Mouse (Mus musculus) kidney, adult 9 months (tissue): Measurements from ENCODE around the gene Tex52.
A peak's percentile ranks its signal among the peaks of the same experiment; 100 is the strongest.
"Not testable (repeated sequence)": the region's sequence is repeated elsewhere in the genome, so short reads cannot be mapped to it uniquely, and the experiment has no call there.

Experiments
- DNase-seq: peaks from one replicate; pipeline ENCODE4 v3.0.0; 2022

Gene Tex52

DNA sequence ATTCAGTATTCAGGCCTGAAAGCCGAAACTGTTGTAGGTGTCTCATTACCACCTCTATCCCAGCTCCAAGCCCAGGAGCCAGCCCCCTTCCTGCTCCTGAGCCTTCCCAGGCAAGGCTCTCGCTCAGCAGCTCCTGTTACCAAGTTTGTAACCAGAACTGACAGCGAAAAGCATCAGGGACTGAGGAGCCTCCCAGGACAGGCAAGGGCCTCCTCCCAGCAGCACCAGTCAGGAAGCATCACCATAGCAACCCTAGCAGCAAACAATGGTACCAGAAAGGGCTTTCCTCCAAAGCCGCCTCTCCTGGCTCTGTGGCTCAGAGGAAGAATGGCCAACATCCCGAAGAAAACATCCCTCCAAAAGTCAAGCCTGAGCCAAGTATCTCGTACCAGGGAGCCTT, at the start of gene Tex52, which contains the start of gene Gm44596:
Gene Tex52, plus strand, starts transcription at position 265 of the 400 bp plus-strand sequence.
Gene Gm44596, plus strand, starts transcription at position 312 of the 400 bp plus-strand sequence.
- peak; percentile 29 for DNase-seq

DNA sequence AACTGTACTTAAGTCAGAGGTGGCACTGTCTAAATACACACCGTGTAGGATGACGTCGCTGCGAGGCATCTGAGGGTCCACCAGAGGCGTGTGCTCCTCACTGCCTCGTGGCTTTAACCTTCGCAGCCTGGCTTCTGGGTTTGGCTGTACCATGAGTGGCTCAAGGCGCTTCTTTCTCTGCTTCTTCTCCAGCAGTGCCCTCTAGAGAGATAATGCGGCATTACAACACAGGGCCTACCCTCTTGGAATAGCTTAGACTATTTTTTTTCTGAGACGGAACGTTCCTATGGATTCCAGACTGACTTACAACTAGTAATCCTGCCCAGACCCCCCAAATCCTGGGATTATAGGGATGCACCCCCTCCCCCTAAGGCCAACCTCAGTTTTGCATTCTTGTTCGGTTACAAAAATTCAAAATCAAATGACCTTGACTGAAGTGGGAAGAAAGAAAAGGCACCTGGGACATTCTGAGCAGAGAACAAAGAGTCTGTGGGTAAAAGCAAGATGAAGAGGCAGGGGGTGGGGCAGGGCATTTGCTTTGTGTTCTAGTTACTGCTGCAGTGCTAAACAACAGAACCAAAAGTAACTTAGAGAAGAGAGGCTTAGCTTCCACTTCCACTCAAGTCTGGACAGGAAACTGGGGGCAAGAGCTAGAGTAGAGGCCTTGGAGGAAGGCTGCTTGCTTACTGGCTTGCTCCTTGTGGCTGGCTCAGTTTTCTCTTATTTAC, 40.7 kb upstream of the Tex52 start:
- DNase-seq = peak; percentile 71

DNA sequence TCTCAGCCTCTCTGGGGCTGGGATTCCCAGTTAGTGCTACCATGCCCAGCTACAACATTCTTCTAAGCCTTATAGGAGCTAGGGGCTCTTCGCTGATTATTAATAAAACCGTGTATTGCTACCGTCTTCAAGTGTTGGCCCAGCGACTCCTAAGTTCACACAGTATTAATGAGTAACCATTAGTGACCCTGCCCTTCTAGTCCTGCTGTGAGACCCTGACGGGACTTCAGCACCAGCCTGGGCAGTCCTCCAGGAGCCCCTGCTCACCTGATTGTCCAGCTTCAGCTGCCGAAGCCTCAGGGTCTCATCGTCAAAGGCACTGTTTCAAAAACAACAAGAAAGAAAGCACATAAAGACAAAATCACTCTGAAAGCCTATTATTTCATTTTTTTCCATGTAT, 37.8 kb upstream of the Tex52 start:
- DNase-seq = peak; percentile 67

DNA sequence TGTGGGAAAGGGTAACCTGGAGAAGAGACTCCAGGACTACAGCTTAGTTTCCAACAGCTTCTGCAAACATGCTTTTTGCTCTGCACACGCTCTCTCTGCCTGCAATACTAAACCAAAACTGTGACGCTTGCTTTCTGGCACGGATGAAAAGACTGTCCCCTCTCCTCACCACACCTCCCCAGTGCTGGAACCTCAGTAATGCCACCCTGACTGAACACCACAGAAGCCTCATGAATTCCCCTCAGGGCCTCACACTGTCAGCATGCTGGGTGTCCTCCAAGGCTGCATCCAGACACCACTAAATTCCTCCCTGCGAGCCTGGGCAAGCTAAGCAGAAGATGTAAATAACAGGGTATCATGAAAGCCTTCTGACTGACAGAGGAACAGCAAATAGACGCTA, 36.4 kb upstream of the Tex52 start:
- no peak for DNase-seq

DNA sequence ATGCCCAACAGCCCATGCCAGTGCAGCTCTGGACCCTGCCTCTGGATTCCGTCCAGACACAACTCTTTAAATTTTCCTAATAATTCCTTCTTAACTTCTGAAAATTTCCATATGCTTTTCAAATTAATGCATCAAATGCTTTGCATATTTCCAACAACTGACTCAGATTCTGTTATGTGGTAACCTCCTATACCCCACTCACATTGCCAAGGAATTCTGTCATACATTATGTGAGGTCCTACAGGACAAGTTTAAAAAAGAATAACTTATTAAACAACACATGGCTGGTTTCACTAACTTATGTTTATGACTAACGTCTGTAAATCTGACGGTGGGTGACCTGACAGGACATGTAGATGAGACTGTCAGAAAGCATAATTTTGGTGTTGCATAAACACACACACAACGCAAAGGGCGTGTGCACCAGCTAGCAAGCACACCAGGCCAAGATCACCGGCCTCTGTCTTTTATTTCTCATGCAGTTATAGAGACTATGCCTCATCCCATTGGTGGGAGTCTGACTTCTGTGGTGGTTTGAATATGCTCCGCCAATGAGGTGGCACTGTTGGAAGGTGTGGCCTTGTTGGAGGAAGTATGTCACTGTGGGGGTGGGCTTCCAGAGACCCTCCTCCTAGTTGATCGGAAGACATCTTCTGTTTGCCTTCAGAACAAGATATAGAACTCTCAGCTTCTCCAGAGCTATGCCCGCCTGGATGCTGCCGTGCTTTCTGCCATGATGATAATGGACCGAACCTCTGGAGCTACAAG, 33.1 kb upstream of the Tex52 start:
- DNase-seq = no peak

DNA sequence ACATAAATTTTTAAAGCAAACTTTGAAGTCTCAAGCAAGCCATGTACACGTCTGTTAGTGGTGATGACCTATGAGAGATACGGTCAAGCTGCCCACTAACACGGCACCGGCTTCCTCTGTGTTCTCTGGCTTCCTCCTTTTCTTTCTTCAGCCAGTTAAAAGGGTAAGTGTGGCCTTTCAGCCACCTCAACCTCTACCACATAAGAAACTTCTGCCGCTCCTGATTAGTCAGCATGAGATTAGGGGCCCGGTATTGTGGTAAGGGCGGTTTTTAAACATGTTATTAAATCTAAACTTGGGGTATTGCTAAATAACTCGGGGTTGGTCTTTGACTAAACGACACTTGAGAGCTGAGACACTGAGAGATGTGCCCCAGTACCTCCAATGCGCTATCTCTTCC, 29.6 kb upstream of the Tex52 start:
- no peak for DNase-seq

DNA sequence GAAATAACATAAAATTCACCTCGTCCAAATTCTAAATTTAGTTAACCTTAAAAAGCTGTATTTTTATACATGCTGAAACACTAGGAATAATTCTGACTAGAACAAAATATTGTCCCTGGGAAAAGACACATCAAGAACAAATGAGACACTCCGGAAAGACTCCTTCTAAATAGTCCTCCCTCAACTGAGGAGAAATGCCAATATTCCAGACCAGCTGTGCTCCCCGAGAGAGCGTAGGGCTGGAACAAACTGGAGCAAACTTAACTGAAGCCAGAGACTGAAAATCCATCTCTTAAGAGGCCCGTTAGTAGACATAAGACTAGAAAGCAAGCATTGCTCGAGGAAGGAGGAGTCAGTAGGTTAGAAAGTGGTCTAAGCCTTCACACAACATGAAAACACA, 28.5 kb upstream of the Tex52 start:
- DNase-seq = no peak

DNA sequence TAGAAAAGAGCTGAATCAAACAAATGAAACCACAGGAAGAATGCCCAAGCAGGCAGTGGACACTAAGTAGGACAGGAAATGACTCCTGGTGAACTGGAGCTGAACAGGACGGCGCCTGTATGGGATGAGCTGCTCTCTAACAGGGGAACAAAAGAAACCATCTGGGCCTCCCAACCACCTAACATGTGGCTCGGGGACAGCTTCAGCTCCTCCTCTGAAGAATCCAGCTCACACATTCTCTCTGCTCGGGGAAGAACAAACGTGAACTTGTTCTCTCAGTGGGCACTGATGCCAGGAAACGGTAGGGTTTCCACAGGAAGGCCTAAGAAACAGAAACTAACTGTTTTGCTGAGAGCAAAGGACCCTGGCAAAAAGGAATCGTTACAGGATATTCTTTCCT, 25.5 kb upstream of the Tex52 start:
- DNase-seq = no peak

DNA sequence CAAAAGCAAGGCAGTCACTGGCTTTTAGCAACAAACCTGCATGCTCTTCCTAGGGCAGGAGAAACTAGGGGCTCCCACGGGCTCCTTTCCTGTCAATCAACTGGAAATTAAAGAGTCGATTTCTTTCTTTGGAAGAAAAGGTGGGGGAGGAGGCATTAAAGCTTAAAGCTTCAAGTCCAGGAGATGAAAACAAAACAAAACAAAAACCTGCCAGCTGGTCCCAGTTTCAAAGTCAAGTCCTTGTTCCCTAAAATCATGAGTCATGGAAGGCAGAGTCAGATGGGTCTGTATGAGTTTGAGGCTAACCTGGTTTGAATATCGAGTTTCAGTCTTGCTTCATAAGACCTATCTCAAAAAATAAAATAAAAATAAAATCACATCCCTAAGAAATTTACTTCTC, 21.1 kb upstream of the Tex52 start:
- DNase-seq = no peak

DNA sequence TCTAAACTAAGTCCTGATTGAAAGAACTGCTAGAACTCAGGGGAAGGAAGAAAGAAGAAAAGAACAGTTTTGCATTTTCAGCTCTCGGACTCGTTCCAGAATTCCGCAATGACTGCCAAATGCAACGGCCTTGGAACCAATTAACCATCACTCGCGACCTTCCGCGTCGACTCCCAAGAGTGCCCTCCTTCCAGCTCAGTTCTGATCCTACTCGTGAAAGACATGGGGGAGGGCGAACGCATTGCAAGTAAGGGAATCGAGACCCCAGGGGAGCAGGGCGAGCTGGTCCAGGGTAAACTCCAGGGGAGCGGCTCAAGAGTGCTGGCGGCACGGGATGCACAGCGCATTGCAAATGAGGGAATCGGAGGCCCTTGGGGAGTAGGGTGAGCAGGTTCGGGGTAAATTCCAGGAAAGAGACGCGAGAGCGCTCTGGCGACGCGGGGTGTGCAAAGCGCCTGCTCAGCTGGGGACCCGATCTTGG, 20.0 kb upstream of the Tex52 start:
- DNase-seq = peak; percentile 69

DNA sequence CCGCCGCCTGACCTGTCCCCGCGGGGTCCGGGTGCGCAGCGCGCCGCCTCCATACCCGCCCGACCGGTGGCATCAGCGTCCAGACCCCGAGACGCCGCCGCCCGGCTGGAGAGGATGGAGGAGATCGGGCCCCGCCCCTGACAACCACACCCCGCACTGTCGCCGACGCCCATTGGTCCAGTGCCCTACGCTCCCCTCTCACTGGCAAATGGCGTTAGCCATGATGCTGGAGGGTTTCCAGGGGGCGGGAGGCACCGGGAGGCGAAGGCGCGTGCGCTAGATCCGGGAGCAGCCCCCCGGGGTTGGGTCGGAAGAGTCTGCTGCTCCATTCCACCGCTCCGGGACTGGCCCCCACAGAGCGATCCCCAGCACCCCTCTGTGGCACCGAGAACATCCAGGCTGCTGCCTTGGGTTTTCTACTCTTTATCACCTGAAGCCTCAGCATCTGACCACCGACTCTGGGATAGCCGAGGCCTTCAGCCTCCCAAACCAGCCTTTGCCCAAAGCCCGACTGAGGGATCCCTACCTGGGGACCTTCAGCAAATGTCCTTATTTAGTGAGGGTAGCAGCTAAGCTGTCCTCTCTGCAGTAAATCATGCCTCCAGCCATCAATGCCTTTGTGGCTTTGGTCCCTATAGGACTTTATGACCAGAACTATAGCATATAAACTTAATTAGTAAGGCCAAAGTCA, 19.4 kb upstream of the Tex52 start, which contains the start of gene Tulp3:
Gene Tulp3, minus strand, starts transcription at position 126 of the 691 bp plus-strand sequence.
- DNase-seq = peak; percentile 97

DNA sequence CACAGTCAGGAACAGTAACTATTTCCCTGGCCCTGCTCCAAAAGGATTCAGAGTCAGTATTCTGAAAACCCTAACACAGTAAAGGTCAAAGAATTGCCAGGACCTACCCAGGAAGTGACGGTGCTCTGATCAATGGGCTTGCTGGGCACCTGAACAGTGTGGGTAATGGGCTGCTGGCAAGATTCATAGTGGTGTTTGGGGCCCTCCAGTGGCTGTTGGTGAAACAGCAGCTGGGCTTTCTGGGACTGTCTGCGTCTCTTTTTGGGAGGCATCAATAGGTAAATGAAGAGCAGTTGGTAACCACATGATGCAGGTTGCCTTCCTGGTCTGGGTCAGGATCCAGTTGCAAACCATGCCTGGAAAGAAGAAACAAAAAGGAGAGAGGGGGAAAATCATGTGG, 16.3 kb upstream of the Tex52 start:
- DNase-seq = peak; percentile 78

DNA sequence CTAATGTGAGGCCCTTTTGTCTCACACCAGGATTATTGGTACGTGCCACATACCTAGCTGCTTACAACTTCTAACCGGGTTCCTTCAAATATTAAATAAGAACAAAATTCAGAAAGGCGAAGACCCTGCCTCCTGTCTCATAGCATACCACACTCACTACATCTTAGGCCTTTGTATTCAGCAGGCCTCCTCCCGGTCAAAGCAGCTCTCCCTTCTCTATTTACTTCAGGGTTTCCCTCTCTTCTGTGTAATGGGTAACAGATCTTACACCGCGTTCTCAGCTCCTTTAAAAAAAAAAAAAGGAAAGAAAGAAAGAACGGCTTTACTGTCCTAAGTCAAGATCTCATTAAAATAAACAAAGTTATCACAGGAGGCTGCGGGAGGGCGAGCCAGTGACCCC, 13.4 kb upstream of the Tex52 start:
- no peak for DNase-seq

DNA sequence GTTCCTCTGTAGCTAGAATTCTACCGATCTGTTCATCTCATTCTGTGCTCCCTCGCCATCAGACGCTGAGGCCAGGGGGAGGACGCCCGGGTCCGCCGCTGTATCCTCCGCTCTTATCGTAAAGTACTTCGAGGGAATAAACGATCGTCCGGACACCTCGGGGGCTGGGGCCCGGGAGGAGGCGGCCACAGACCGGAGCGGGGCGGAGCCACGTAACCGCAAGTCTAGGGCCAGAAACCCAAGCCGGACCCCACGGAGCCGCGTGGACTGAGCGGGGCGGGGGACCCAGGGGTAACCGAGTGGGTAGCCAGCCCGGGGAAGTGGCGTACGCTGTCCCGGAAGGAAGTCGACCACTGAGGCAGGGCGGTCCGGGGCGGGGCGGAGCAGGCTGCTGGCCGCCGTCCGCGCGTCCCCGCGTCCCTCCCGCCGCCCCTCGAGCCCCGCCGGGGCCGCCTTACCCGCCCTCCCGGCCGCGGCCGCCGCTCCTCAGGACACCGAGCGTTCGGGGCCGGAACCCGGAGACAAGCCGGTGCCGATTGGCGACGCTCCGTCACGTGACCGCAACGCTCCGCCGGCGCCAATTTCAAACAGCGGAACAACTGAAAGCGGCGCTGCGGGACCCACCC, 12.8 kb upstream of the Tex52 start, which contains the start of the genes Rhno1 and Foxm1:
Gene Rhno1, minus strand, starts transcription at position 531 of the 626 bp plus-strand sequence.
Gene Foxm1, plus strand, starts transcription at position 587 of the 626 bp plus-strand sequence.
- DNase-seq = peak; percentile 83

DNA sequence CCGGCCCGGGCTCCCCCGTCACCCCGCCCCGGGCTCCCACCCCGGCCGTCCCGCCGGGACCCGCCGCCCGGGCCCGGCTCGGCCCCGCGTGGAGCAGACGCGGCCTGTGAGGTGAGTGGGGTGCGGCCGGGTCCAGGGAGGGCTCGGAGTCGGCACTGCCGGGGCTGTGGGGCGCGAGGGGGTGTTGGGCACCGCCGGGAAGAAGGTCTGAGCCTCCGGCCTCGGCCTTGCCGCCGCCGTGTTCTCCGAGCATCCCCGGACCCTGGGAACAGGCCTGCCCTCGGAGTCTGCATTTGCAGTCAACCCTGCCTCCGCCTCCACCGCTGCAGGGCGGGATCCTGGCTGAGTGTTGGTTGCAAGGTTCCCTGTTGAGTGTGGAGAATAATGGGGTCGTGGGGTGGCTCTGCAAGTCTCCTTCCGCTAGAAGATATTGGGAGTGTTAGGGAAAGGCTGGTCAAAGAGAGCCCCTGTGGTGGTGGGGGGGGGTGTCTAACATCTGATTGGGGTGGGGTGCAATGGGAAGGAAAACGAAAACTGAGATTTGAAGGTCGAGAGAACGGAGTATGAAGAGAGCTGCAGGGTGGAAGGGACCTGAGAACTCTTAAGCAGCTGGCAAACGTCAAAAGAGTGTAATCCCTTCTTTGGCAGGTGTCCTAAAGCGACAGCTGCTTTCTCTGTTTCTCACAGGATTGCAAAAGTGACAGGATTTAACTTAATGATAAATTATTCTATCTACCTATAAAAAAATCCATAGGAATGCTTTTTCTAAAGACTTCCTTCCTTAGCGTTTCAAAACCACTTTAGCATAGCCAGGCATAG, 12.0 kb upstream of the Tex52 start:
- DNase-seq = no peak

DNA sequence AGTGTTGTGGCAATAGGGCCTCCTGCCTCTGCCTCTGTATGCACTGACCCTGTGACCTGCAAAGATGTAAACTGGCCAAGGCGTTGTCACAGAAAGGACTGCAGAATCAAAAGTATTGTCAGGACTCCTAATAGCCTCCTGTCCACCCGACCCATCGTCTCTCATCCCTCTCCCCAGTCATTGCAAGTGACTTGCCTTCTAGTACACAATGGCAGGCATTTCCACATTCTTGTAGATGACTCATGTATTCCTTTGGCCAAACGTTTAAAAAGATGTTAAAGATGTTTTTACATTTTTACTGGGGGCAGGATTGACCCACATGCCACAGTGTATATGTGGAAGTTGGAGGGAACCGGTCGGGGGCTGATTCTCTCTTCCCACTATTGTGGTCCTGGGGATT, 10.5 kb upstream of the Tex52 start:
- no peak for DNase-seq

DNA sequence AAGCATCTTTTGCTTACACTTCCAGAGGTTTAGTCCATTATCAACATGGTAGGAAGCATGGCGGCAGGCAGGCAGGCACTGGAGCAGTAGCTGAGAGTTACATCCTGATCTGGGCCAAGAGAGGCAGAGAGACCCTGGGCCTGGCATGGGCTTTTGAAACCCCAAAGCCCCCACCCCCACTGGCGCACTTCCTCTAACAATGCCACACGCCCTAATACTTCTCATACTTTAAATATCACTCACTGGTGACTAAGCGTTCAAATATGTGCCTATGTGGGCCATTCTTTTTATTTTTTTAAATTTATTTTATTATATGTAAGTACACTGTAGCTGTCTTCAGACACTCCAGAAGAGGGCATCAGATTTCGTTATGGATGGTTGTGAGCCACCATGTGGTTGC, 8.8 kb upstream of the Tex52 start:
- no peak for DNase-seq

DNA sequence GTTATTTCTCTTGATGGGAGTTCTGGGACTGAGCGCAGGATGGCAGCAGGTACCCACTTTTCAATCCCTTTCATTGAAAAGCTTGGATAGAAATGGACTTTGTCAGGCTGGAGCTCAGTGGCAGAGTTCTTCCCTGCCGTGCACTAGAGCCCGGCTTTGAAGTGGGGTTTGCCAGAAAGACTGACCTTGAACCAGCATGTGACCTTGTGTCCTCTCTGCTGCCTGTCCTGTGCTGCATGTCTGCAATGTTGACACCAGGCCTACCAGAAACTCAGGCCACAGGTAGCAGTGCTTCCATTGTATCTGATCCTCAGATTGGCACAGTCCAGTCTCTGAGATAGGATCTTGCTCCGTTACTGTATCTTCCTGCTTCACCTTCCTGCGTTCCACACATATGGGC, 5.2 kb upstream of the Tex52 start:
- no peak for DNase-seq

DNA sequence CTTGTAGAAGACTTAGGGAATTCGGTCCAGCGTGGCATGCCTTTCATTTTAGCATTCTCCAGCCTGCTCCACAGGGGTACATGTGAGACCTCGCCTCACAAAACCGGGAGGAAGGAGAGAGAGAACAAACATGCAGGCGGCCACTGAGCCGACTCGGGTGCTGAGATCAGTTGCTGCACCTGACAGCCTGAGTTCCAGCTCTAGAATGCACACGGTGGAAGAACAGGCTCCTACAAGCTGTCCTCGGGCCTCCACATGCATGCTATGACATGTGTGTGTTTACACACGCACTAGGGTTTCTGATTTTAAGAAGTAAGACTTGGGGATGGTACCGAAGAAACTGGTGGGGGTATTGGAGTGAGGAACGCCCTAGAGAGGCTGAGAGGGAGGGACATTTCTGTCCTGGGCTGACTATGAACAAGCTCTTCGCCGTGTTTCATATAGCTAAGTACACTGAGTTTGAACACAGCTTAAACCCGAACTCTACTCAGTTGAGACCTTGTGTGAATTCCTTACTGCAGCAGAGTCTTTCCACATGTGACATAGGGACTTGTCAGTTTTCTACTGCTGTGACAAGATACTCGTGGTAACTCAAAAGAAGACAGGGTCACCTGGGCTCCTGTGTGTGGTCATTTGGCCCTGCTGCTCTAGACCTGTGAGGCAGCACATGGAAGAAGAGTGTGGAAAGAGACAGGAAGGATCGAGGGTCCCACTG, 1.3 kb downstream of the Tex52 start:
- no peak for DNase-seq

DNA sequence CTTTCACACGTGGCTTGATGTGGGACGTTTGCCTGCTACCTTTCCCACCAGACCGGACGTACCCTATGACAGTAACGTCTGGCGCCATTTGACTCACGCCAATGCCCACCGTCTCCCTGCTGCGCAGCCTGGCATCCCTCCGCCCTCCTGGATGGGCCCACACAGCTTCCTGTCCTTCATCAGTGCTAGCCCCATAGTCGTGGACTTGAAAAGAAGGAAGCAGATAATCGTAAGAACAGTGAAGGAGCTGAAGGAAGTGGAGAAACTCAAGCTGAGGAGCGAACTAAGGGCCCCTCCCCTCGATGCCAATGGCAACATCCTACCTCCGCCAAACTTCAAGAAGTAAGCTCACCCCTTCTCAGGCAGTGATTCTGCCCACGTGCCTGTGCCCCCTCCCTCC, 4.4 kb downstream of the Tex52 start:
- no peak for DNase-seq

DNA sequence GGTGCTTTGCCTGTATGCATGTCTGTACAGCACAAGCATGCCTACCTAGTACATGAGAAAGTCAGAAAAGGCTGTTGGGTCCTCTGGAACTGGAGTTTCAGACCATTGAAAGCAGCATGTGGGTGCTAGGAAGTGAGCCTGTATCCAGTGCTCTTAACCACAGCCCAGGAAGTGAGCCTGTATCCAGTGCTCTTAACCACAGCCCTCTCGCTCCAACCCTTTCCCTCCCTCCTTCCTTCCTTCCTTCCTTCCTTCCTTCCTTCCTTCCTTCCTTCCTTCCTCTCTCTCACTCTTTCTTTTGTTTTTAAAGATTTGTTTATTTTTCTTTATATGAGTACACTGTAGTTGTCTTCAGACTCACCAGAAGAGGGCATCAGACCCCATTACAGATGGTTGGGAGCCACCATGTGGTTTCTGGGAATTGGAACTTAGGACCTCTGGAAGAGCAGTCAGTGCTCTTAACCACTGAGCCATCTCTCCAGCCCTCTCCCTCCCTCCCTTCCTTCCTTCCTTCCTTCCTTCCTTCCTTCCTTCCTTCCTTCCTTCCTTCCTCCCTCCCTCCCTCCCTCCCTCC, 5.4 kb downstream of the Tex52 start:
- not testable (repeated sequence) for DNase-seq
